Mouse (Mus musculus): ENCODE results near the gene Rora. TPM values are rescaled to one million over a fixed set of nuclear protein-coding genes. Genes with fewer than 3 reads are reported as not detected.

Rora gene
- polyA plus RNA-seq, 1 experiment from 2014 or later = 6.0 TPM

DNA sequence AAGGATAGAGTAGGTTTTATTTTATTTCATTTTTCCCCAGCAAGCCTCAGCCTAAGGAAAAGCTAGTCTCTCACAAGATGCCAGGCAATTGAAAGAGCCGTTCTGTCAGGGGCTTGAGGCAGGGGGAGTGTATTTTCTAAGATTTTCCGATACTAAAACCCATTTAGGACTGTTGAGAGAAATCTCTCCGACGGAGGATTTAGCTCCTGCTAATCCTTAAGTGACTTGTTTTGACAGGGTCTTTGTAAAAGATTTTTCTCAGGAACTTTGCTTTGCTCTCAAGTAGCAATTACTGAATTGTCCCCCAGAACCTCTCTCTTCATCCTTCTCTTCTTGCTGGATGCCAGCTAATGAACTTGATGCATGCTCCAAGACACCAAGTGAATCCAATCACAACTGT is 323.3 kb downstream of the Rora start:
- H3K4me3 ChIP-seq (ENCODE audit: low read depth, low read length) = no peak overlapping the region
- H3K4me2 ChIP-seq (ENCODE audit: low read depth, low read length, severe bottlenecking) = no peak overlapping the region
- peaks cover 6% of the 10 kb centered on the region for H3K27me3 ChIP-seq (ENCODE audit: control insufficient read depth, insufficient read depth, low read length)
- no peak overlapping the region for H3K9ac ChIP-seq (ENCODE audit: low read length)
- 8% methylated on average over 4 of the region's 4 CpGs for WGBS
- ATAC-seq (replicated peaks; ENCODE audit: low FRiP score) (no peak), DNase-seq (ENCODE audit: low spot score) (no peak)
- H3K9me3 ChIP-seq (ENCODE audit: control insufficient read depth, low read length) = no peaks in the 10 kb centered on the region
- 0 out of 2 replicates have a peak overlapping the region, but pooled peaks have one; percentile 18 for H3K27ac ChIP-seq (ENCODE audit: low read depth, low read length)
- peaks cover 15% of the 10 kb centered on the region; the same call in 1 of the 2 replicates for H3K4me1 ChIP-seq (replicated peaks; ENCODE audit: control insufficient read depth, insufficient read depth, low read length)
- H3K36me3 ChIP-seq (ENCODE audit: control insufficient read depth, insufficient read depth, low read length) = no peaks in the 10 kb centered on the region

DNA sequence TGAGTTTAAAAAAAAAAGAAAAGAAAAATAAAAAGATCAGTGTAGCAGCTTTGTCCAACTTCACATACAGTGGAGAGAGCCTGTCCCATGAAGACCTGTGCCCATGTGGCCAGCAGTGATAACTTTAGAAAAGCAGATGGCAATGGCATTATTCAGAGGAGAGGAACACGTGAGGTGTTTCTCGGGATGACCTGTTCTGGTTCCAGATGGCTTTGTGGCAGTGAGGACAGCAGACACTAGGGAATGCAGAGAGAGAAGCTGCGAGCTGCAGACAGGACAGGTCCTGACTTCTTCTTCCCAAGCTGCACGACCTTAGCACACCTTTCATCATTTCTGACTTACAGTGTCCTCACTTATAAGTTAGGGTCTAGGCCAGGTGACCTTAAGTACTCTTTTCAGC is 325.1 kb downstream of the Rora start:
- DNase-seq (ENCODE audit: low spot score) = no peak
- no peak for ATAC-seq (replicated peaks; ENCODE audit: low FRiP score)
- Histone ChIP-seq H3K9ac (ENCODE audit: low read length) (no peak overlapping the region), H3K36me3 (ENCODE audit: control insufficient read depth, insufficient read depth, low read length) (no peaks in the 10 kb centered on the region), H3K27me3 (ENCODE audit: control insufficient read depth, insufficient read depth, low read length) (peaks cover 6% of the 10 kb centered on the region), H3K4me1 (replicated peaks; ENCODE audit: control insufficient read depth, insufficient read depth, low read length) (peaks cover 15% of the 10 kb centered on the region; the same call in 1 of the 2 replicates), H3K9me3 (ENCODE audit: control insufficient read depth, low read length) (no peaks in the 10 kb centered on the region), H3K27ac (ENCODE audit: low read depth, low read length) (no peak overlapping the region), H3K4me2 (ENCODE audit: low read depth, low read length, severe bottlenecking) (no peak overlapping the region), H3K4me3 (ENCODE audit: low read depth, low read length) (no peak overlapping the region)
- WGBS = 79% methylated on average over 4 of the region's 4 CpGs

DNA sequence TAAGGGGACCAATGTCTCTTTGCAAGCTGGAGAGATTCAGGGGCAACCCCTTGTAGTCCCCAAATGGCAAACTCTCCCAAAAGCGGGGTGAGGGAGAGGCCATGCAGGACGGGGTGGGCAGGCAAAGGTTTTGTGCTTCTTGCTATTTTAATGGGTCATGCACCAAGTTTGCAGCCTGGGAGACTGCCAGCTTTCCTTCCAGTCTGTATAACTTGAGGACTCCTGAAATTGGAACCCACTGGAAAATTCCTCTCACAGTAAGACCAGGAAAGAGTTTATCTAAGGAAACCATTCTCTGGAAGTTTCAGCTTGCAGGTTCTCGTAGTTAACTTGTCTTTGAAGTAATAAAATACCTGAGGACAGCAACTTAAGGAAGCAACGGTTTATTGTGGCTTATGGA is 326.5 kb downstream of the Rora start:
- no peak overlapping the region for H3K4me3 ChIP-seq (ENCODE audit: low read depth, low read length)
- DNase-seq (ENCODE audit: low spot score) (no peak), ATAC-seq (replicated peaks; ENCODE audit: low FRiP score) (no peak)
- H3K9me3 ChIP-seq (ENCODE audit: control insufficient read depth, low read length) = no peaks in the 10 kb centered on the region
- no peak overlapping the region for H3K4me2 ChIP-seq (ENCODE audit: low read depth, low read length, severe bottlenecking)
- WGBS = 83% methylated on average over 4 of the region's 4 CpGs
- H3K27ac ChIP-seq (ENCODE audit: low read depth, low read length) = no peak overlapping the region
- no peaks in the 10 kb centered on the region for H3K36me3 ChIP-seq (ENCODE audit: control insufficient read depth, insufficient read depth, low read length)
- no peak overlapping the region for H3K9ac ChIP-seq (ENCODE audit: low read length)
- H3K4me1 ChIP-seq (replicated peaks; ENCODE audit: control insufficient read depth, insufficient read depth, low read length) = peaks cover 15% of the 10 kb centered on the region; the same call in 1 of the 2 replicates
- peaks cover 6% of the 10 kb centered on the region for H3K27me3 ChIP-seq (ENCODE audit: control insufficient read depth, insufficient read depth, low read length)

DNA sequence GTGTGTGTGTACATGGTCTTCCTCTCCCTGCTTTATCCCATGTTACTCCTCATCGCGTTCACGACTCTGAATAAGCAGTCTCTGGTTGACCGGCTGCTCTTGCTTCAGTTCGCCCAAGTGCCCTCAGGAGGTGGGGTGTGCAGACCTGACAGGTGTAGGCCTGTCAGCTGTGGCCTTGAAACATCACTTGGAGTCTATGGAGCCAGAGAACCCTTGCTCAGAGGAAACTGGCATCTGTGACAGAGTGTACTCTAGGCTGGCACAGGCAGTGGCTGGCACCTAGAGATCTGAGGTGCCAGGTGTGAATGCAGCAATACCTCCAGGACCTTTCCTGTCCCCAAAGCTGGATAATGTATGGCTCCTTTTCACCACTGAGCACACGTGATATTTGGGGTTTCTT is 331.5 kb downstream of the Rora start:
- Histone ChIP-seq H3K36me3 (ENCODE audit: control insufficient read depth, insufficient read depth, low read length) (no peaks in the 10 kb centered on the region), H3K4me1 (replicated peaks; ENCODE audit: control insufficient read depth, insufficient read depth, low read length) (peaks cover 7% of the 10 kb centered on the region; the same call in 1 of the 2 replicates), H3K27me3 (ENCODE audit: control insufficient read depth, insufficient read depth, low read length) (peaks cover 6% of the 10 kb centered on the region), H3K27ac (ENCODE audit: low read depth, low read length) (no peak overlapping the region), H3K4me3 (ENCODE audit: low read depth, low read length) (no peak overlapping the region), H3K9me3 (ENCODE audit: control insufficient read depth, low read length) (no peaks in the 10 kb centered on the region), H3K9ac (ENCODE audit: low read length) (no peak overlapping the region), H3K4me2 (ENCODE audit: low read depth, low read length, severe bottlenecking) (no peak overlapping the region)
- DNase-seq (ENCODE audit: low spot score) = no peak
- WGBS = 69% methylated on average over 6 of the region's 6 CpGs
- no peak for ATAC-seq (replicated peaks; ENCODE audit: low FRiP score)

DNA sequence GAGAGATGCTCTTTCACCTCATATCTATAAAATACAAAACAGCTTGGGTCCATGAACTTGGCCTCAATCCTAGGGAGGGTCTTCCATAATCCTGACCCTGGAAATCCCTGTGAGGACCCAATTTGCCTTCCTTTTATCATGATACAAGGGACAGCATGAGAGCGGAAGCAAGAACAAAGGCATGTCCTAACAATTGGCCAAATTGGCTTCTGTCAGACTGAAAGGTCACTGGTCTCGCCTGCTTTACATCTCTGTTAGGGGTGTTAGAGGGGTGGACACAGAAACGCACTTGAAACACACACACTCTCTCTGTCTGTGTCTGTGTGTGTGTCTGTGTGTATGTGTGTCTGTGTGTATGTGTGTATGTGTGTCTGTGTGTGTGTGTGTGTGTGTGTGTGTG is 332.2 kb downstream of the Rora start:
- DNase-seq (ENCODE audit: low spot score) = no peak
- H3K27ac ChIP-seq (ENCODE audit: low read depth, low read length) = no peak overlapping the region
- peaks cover 7% of the 10 kb centered on the region; the same call in 1 of the 2 replicates for H3K4me1 ChIP-seq (replicated peaks; ENCODE audit: control insufficient read depth, insufficient read depth, low read length)
- H3K9ac ChIP-seq (ENCODE audit: low read length) = no peak overlapping the region
- no peaks in the 10 kb centered on the region for H3K9me3 ChIP-seq (ENCODE audit: control insufficient read depth, low read length)
- H3K27me3 ChIP-seq (ENCODE audit: control insufficient read depth, insufficient read depth, low read length) = 0 out of 2 replicates have a peak, but pooled peaks cover 3% of the 10 kb centered on the region
- ATAC-seq (replicated peaks; ENCODE audit: low FRiP score) = no peak
- no peaks in the 10 kb centered on the region for H3K36me3 ChIP-seq (ENCODE audit: control insufficient read depth, insufficient read depth, low read length)
- 14% methylated on average over 3 of the region's 3 CpGs for WGBS
- H3K4me2 ChIP-seq (ENCODE audit: low read depth, low read length, severe bottlenecking) = no peak overlapping the region
- no peak overlapping the region for H3K4me3 ChIP-seq (ENCODE audit: low read depth, low read length)

DNA sequence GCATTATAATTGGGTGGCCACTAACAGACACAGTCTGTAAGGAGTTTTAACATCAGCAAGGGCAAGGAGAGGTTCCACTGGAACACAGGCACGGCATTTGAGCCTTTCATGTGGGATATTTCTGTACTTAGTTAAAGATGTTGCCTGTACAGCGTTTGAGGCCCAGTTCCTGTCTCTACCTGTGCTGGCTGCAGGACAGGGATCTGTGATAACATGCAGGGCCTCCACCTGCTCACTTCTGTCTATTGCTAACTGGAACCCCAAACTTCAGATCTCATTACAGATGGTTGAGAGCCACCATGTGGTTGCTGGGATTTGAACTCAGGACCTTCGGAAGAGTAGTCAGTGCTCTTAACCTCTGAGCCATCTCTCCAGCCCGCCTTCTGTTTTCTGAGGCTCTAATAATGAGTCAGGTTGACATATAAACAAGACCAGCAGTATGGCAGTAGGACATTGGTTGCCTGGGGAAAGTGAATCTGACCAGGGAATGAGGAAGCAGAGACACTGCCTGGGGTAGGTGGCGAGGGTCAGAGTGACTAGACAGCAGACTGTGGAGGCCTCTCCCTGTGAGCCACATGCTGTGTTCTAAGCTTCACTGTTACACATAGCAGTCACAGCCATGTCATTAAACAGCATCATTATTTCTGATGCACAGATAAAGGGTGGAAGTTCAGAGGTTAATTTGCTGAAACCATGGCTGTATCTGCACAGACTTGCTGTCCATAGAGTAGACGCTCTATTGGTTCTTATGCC is 333.9 kb downstream of the Rora start:
- Histone ChIP-seq H3K4me1 (replicated peaks; ENCODE audit: control insufficient read depth, insufficient read depth, low read length) (peaks cover 7% of the 10 kb centered on the region; the same call in 1 of the 2 replicates), H3K27me3 (ENCODE audit: control insufficient read depth, insufficient read depth, low read length) (0 out of 2 replicates have a peak, but pooled peaks cover 3% of the 10 kb centered on the region), H3K9me3 (ENCODE audit: control insufficient read depth, low read length) (no peaks in the 10 kb centered on the region), H3K27ac (ENCODE audit: low read depth, low read length) (no peak overlapping the region), H3K4me2 (ENCODE audit: low read depth, low read length, severe bottlenecking) (no peak overlapping the region), H3K4me3 (ENCODE audit: low read depth, low read length) (no peak overlapping the region), H3K9ac (ENCODE audit: low read length) (no peak overlapping the region), H3K36me3 (ENCODE audit: control insufficient read depth, insufficient read depth, low read length) (no peaks in the 10 kb centered on the region)
- ATAC-seq (replicated peaks; ENCODE audit: low FRiP score) (no peak), DNase-seq (ENCODE audit: low spot score) (no peak)
- WGBS = 84% methylated on average over 6 of the region's 6 CpGs

DNA sequence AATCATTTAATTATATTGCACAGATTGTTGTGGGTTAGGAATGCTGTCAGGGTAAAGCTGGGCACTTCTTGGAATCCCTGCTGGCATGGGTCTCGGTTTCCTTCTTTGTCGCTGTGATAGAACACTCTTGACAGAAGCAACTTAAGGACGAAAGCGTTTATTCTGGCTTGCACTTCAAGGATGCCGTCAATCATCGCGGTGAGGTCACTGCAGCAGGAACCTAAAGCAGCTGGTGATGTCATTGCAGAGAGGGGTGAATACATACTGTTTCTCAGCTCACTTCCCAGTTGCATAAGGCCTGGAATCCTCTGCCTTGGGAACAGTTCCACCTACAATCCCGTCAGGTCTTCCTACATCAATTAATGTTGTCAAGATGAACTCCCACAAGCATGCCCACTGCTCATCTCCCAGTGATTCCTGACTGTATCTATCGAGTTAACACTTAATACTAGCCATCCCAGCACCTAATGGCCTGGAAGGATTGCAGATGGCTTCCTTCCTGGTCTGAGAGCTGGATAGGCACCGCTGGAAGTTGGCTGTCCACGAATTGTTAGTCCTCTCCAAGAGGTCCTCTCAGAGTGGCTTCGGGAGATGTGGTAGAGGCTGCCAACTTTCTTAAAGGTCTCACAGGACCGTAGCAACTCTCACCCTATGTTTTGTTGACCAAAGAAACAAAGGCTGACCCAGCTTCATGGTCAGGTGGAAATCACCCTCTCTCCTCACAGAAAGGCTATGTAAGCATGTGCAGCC is 334.8 kb downstream of the Rora start:
- H3K9ac ChIP-seq (ENCODE audit: low read length) = no peak overlapping the region
- 0 out of 2 replicates have a peak, but pooled peaks cover 3% of the 10 kb centered on the region for H3K27me3 ChIP-seq (ENCODE audit: control insufficient read depth, insufficient read depth, low read length)
- no peak overlapping the region for H3K4me3 ChIP-seq (ENCODE audit: low read depth, low read length)
- H3K4me2 ChIP-seq (ENCODE audit: low read depth, low read length, severe bottlenecking) = no peak overlapping the region
- peaks cover 7% of the 10 kb centered on the region; the same call in 1 of the 2 replicates for H3K4me1 ChIP-seq (replicated peaks; ENCODE audit: control insufficient read depth, insufficient read depth, low read length)
- 88% methylated on average over 13 of the region's 13 CpGs for WGBS
- ATAC-seq (replicated peaks; ENCODE audit: low FRiP score) = no peak
- no peak for DNase-seq (ENCODE audit: low spot score)
- no peaks in the 10 kb centered on the region for H3K9me3 ChIP-seq (ENCODE audit: control insufficient read depth, low read length)
- no peak overlapping the region for H3K27ac ChIP-seq (ENCODE audit: low read depth, low read length)
- no peaks in the 10 kb centered on the region for H3K36me3 ChIP-seq (ENCODE audit: control insufficient read depth, insufficient read depth, low read length)

DNA sequence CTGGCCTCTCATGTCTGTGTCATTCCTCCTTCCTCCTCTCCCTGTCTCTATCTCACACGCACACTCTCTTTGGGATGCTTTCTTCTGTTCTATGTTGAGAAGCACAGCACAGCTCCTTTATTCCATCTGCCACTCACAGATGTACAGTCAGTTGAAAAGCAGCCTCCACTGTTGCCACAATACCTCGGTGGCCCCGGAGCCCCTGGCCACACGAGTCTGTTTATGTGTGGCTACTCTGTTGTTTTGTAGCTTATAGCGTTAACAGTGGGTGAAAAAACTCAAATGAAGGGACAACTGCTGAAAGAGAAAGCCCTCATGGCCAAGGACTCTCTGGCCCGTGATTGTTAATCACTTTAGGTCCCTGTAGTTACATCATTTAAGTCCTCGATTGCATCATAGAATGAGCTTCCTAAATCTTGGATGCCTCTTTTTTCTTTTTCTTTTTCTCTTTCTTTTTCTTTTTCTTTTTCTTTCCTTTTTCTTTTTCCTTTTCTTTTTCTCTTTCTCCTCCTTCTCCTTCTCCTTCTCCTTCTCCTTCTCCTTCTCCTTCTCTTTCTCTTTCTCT is 336.4 kb downstream of the Rora start:
- H3K4me3 ChIP-seq (ENCODE audit: low read depth, low read length) = no peak overlapping the region
- ATAC-seq (replicated peaks; ENCODE audit: low FRiP score) (no peak), DNase-seq (ENCODE audit: low spot score) (no peak)
- no peaks in the 10 kb centered on the region for H3K9me3 ChIP-seq (ENCODE audit: control insufficient read depth, low read length)
- H3K4me1 ChIP-seq (replicated peaks; ENCODE audit: control insufficient read depth, insufficient read depth, low read length) = peaks cover 7% of the 10 kb centered on the region; the same call in 1 of the 2 replicates
- H3K4me2 ChIP-seq (ENCODE audit: low read depth, low read length, severe bottlenecking) = no peak overlapping the region
- WGBS = 60% methylated on average over 7 of the region's 7 CpGs
- no peak overlapping the region for H3K9ac ChIP-seq (ENCODE audit: low read length)
- no peaks in the 10 kb centered on the region for H3K36me3 ChIP-seq (ENCODE audit: control insufficient read depth, insufficient read depth, low read length)
- no peak overlapping the region for H3K27ac ChIP-seq (ENCODE audit: low read depth, low read length)
- 0 out of 2 replicates have a peak, but pooled peaks cover 3% of the 10 kb centered on the region for H3K27me3 ChIP-seq (ENCODE audit: control insufficient read depth, insufficient read depth, low read length)

All from forebrain, embryonic 11.5 days (tissue).